Mouse (Mus musculus) CH12.LX (cell line): Measurements from ENCODE around the gene Hps1. TPM values are rescaled to one million over a fixed set of nuclear protein-coding genes. Genes with fewer than 3 reads are reported as not detected.

Experiments
- DNase-seq: peaks from one replicate; pipeline ENCODE4 v3.0.0-alpha.2; 2013; ENCODE audit errors: extremely low read depth
- H3K27ac ChIP-seq: 2 replicates; pipeline ENCODE4 v1.5.1; 2012; ENCODE audit warnings: low read depth, mild to moderate bottlenecking, control low read depth, moderate library complexity; ENCODE audit not compliant: insufficient read depth
- H3K27me3 ChIP-seq: replicated peaks from 2 replicates; pipeline ENCODE3; 2012; ENCODE audit warnings: inconsistent platforms
- H3K36me3 ChIP-seq, 2 experiments: replicated peaks in 1 of 2; 2 replicates each; pipeline versions ENCODE3 to v1.6.1; 2012; ENCODE audit warnings: inconsistent platforms in 1 of 2, low read length in 1 of 2, mild to moderate bottlenecking in 1 of 2, mixed read lengths in 1 of 2, moderate library complexity in 1 of 2; ENCODE audit not compliant: control insufficient read depth in 1 of 2, insufficient read depth in 1 of 2
- H3K4me1 ChIP-seq, 2 experiments: 2 replicates each; pipeline ENCODE4 v1.6.1; 2012; ENCODE audit warnings: inconsistent platforms in 1 of 2, moderate library complexity in 1 of 2; ENCODE audit not compliant: insufficient read depth in 2 of 2, control insufficient read depth in 1 of 2
- H3K4me2 ChIP-seq: 2 replicates; pipeline ENCODE4 v1.6.1; 2012; ENCODE audit warnings: low read depth, mild to moderate bottlenecking, control low read depth; ENCODE audit not compliant: poor library complexity, insufficient read depth, severe bottlenecking
- H3K4me3 ChIP-seq, 3 experiments: fragments of 150-350 bp in 1 of 3; sonication (generic) in 1 of 3; replicated peaks in 1 of 3; 2 replicates each; pipeline versions ENCODE3 to v1.5.1; 2011 to 2012; ENCODE audit warnings: low read depth in 2 of 3, low read length in 2 of 3, mild to moderate bottlenecking in 2 of 3, moderate library complexity in 2 of 3, control low read depth in 1 of 3, improper control_type of control experiment in 1 of 3, inconsistent platforms in 1 of 3, mixed read lengths in 1 of 3; ENCODE audit not compliant: poor library complexity in 1 of 3
- H3K79me2 ChIP-seq: replicated peaks from 2 replicates; pipeline ENCODE4 v1.6.1; 2012; ENCODE audit warnings: mild to moderate bottlenecking, moderate library complexity; ENCODE audit not compliant: control insufficient read depth, poor library complexity, insufficient read depth, severe bottlenecking; ENCODE audit errors: extremely low read depth
- H3K9ac ChIP-seq: 2 replicates; pipeline ENCODE4 v1.6.1; 2012; ENCODE audit warnings: low read depth, mild to moderate bottlenecking, control low read depth, moderate library complexity; ENCODE audit not compliant: insufficient read depth
- H3K9me3 ChIP-seq: replicated peaks from 2 replicates; pipeline ENCODE3; 2012; ENCODE audit warnings: low read length, inconsistent platforms, mixed read lengths
- CHD2 ChIP-seq: IDR thresholded peaks from 2 replicates; pipeline ENCODE4 v1.6.1; 2011; ENCODE audit warnings: low read length, improper control_type of control experiment
- E2F4 ChIP-seq: IDR thresholded peaks from 2 replicates; pipeline ENCODE4 v1.6.1; 2011; ENCODE audit warnings: low read depth, low read length, improper control_type of control experiment; ENCODE audit not compliant: insufficient replicate concordance
- ELF1 ChIP-seq: IDR thresholded peaks from 2 replicates; pipeline ENCODE4 v1.6.1; 2014; ENCODE audit warnings: low read depth, mild to moderate bottlenecking, inconsistent platforms, low read length, improper control_type of control experiment
- EP300 ChIP-seq: IDR thresholded peaks from 2 replicates; pipeline ENCODE4 v1.6.1; 2011; ENCODE audit warnings: low read length, improper control_type of control experiment
- ETS1 ChIP-seq: conservative IDR thresholded peaks from 2 replicates; pipeline ENCODE4 v1.6.1; 2012; ENCODE audit warnings: low read depth, mild to moderate bottlenecking, inconsistent platforms, low read length, improper control_type of control experiment, moderate library complexity
- HCFC1 ChIP-seq: IDR thresholded peaks from 2 replicates; pipeline ENCODE4 v1.6.1; 2012; ENCODE audit warnings: low read depth, mild to moderate bottlenecking, inconsistent platforms, low read length, improper control_type of control experiment
- IRF4 ChIP-seq: IDR thresholded peaks from 2 replicates; pipeline ENCODE4 v1.6.1; 2014; ENCODE audit warnings: low read depth, mild to moderate bottlenecking, inconsistent platforms, low read length, improper control_type of control experiment
- JUND ChIP-seq: conservative IDR thresholded peaks from 2 replicates; pipeline ENCODE4 v1.6.1; 2011; ENCODE audit warnings: low read depth, low read length, improper control_type of control experiment
- MAZ ChIP-seq: IDR thresholded peaks from 2 replicates; pipeline ENCODE4 v1.6.1; 2012; ENCODE audit warnings: low read depth, mild to moderate bottlenecking, inconsistent platforms, low read length, improper control_type of control experiment, moderate library complexity
- NELFE ChIP-seq: IDR thresholded peaks from 2 replicates; pipeline ENCODE4 v1.6.1; 2011; ENCODE audit warnings: low read depth, low read length, improper control_type of control experiment
- NRF1 ChIP-seq: IDR thresholded peaks from 2 replicates; pipeline ENCODE4 v1.6.1; 2014; ENCODE audit warnings: low read depth, mild to moderate bottlenecking, inconsistent platforms, low read length, improper control_type of control experiment, moderate library complexity
- PAX5 ChIP-seq: IDR thresholded peaks from 2 replicates; pipeline ENCODE4 v1.6.1; 2012; ENCODE audit warnings: low read length, inconsistent platforms, mixed read lengths
- POLR2A ChIP-seq: IDR thresholded peaks from 2 replicates; pipeline ENCODE4 v1.6.1; 2011; ENCODE audit warnings: low read depth, mild to moderate bottlenecking, improper control_type of control experiment, low read length
- POLR2AphosphoS2 ChIP-seq: IDR thresholded peaks from 2 replicates; pipeline ENCODE4 v1.6.1; 2011; ENCODE audit warnings: low read depth, low read length, improper control_type of control experiment
- RCOR1 ChIP-seq: conservative IDR thresholded peaks from 2 replicates; pipeline ENCODE4 v1.6.1; 2012; ENCODE audit warnings: low read depth, mild to moderate bottlenecking, inconsistent platforms, low read length, improper control_type of control experiment
- TBP ChIP-seq: conservative IDR thresholded peaks from 2 replicates; pipeline ENCODE4 v1.6.1; 2011; ENCODE audit warnings: low read depth, low read length, improper control_type of control experiment
- USF1 ChIP-seq: IDR thresholded peaks from 2 replicates; pipeline ENCODE4 v1.6.1; 2014; ENCODE audit warnings: low read depth, mild to moderate bottlenecking, inconsistent platforms, low read length, improper control_type of control experiment
- ZKSCAN1 ChIP-seq: IDR thresholded peaks from 2 replicates; pipeline ENCODE4 v1.6.1; 2012; ENCODE audit warnings: low read depth, inconsistent platforms, low read length, improper control_type of control experiment, borderline replicate concordance
- ZMIZ1 ChIP-seq: IDR thresholded peaks from 2 replicates; pipeline ENCODE4 v1.6.1; 2012; ENCODE audit warnings: low read depth, mild to moderate bottlenecking, inconsistent platforms, low read length, improper control_type of control experiment
- ZNF384 ChIP-seq: IDR thresholded peaks from 2 replicates; pipeline ENCODE4 v1.6.1; 2012; ENCODE audit warnings: low read depth, low read length, improper control_type of control experiment, inconsistent platforms
- dilution Hi-C: fragments of 300-500 bp; cut with MboI; formaldehyde crosslinking; loops from 2 replicates; pipeline ENCODE4 v1.14.3; 2020; ENCODE audit warnings: low sequenced_read_pairs; ENCODE audit not compliant: extremely low pct_unique_long_range_greater_than_20kb, extremely low pct_ligation_motif_present
- in situ Hi-C: fragments of 300-500 bp; cut with MboI; formaldehyde crosslinking; loops from 3 replicates; pipeline ENCODE4 v1.14.3; 2019; ENCODE audit warnings: low sequenced_read_pairs, low pct_ligation_motif_present, low pct_unique_long_range_greater_than_20kb, mixed read lengths
- polyA plus RNA-seq: library from polyadenylated mRNA; unstranded; fragments of >175 nt; gene quantifications from 2 replicates; pipeline ENCODE4 v1.2.1, GENCODE M21; 2012; ENCODE audit warnings: low read depth; ENCODE audit not compliant: insufficient read length
- total RNA-seq, 2 experiments: library from RNA; depleted of rRNA; stranded (reverse); fragments of 300-350 nt in 1 of 2; fragments of >200 nt in 1 of 2; gene quantifications; 2 replicates each; pipeline ENCODE4 v1.2.3; 2012 to 2014

Hps1 gene
- total and polyA plus RNA-seq, 3 experiments, result 17.7 to 29.7 (median 21.4) TPM

- Histone ChIP-seq H3K27ac (peak overlapping the region; percentile 55), H3K4me2 (peak overlapping the region; percentile 42; the same call in 1 of the 2 replicates), H3K4me1 (peaks cover 10 to 27% of the 10 kb centered on the region in 2 experiments), H3K9me3 (no peaks in the 10 kb centered on the region), H3K27me3 (no peaks in the 10 kb centered on the region), H3K4me3 (no peak overlapping the region), H3K36me3 (peaks cover 39 to 76% of the 10 kb centered on the region in 2 experiments), H3K9ac (no peak overlapping the region), H3K79me2 (no peaks in the 10 kb centered on the region)
- no peak for DNase-seq
- TF ChIP-seq HCFC1, result no peak
- TF ChIP-seq NRF1, result 0 out of 2 replicates have a peak, but pooled peaks have one; percentile 17
- TF ChIP-seq POLR2A, result no peak
- in situ Hi-C loops, result no loop called here
- dilution Hi-C loops, result no loop called here
Observed at GRCm38 (mm10) chr19:42769648-42770047, 10.1 kb downstream of the Hps1 start.

- Histone ChIP-seq H3K4me2 (no peak overlapping the region), H3K4me1 (peaks cover 10 to 27% of the 10 kb centered on the region in 2 experiments), H3K36me3 (peaks cover 42 to 88% of the 10 kb centered on the region in 2 experiments), H3K4me3 (no peak overlapping the region), H3K79me2 (no peaks in the 10 kb centered on the region), H3K27ac (no peak overlapping the region), H3K27me3 (no peaks in the 10 kb centered on the region), H3K9me3 (no peaks in the 10 kb centered on the region), H3K9ac (no peak overlapping the region)
- TF ChIP-seq JUND (no peak), PAX5 (no peak), ZKSCAN1 (no peak), ZNF384 (no peak), POLR2AphosphoS2 (no peak), ZMIZ1 (no peak), CHD2 (no peak), MAZ (no peak), TBP (no peak), RCOR1 (no peak), IRF4 (no peak), NELFE (no peak), ETS1 (no peak), E2F4 (no peak), EP300 (no peak), ELF1 (no peak), USF1 (no peak)
- in situ Hi-C loops (no loop called here), dilution Hi-C loops (no loop called here)
- DNase-seq, result no peak
Observed at GRCm38 (mm10) chr19:42767361-42767760, 12.4 kb downstream of the Hps1 start.
